Mouse (Mus musculus) cerebellum, adult 9-11 months (tissue): ENCODE results near the gene Amh.
"Not testable (repeated sequence)": the region's sequence is repeated elsewhere in the genome, so short reads cannot be mapped to it uniquely, and the experiment has no call there.

Experiments used
- DNase-seq: peaks from one replicate; pipeline ENCODE4 v3.0.0; 2022

The Amh gene

DNA sequence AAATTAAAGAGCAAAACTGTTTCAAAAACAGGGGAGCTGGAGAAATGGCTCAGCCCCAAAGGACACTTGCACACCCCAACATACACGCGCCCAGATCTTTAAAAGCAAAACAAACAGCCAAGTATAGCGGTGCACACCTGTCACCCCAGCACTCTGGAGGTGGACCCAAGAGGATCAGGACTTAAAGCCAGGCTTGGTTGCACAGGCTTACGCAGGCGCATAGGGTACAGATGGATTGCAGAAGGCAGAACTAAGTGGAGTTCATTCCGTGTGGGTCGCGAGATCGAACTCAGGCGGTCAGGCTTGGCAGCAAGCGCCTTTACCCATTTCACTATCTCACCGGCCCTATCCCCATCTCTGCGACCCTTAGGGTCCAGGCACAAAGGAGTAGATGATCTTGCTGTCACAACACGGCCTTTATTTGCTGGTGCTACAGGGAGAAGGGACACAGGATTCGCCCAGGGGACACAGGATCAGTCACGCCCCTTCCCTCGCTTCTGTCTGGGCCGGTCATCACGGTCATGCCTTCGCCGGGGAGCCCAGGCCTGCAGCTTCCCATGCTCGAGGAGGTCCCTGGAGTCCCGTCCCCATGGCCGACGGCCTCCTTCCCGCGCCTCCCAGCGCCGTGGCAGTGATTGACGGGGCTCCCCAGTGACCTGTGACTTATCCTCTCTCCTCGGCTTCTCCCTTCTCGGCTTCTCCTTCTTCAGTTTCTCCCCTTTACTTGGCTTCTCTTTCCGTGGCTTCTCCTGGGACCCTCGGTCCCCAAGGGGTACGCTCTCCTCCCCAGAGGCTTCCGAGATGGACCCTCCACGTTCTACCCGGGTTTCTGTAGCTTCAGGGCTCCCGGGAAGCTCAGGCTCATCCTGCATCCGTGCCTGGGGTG, 3.3 kb downstream of the Amh start:
- DNase-seq: peak; percentile 58

DNA sequence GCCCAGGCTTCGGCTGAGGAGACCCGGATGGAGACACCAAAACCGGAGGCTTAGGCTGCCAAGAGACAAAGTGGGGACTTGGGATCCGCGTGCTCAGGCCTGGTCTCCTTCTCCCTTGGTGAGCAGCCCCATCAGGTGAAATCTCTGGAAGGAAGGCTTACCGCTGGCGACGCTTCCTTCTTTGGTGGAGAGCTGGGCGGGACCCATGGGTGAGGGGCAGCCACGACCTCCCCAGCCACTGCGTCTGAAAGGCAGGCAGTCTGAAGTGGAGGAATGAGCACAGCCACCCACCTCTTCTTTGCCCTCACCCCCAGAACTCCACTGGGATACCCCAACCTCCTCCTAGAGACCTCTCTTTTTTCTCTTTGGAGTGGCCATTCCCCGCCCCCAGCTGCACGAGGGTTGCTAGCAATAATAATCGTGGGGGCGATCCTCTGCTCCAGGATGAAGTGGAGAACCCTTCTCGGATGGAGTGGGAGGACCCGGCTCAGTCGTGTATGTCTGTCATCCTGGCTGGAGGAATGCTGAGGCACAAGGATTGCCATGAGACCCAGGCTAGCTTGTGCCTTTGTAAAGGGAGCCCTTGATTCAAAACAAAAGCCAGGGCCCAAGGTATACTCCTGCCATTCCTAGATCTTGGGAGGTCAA, 4.1 kb downstream of the Amh start:
- DNase-seq: no peak

DNA sequence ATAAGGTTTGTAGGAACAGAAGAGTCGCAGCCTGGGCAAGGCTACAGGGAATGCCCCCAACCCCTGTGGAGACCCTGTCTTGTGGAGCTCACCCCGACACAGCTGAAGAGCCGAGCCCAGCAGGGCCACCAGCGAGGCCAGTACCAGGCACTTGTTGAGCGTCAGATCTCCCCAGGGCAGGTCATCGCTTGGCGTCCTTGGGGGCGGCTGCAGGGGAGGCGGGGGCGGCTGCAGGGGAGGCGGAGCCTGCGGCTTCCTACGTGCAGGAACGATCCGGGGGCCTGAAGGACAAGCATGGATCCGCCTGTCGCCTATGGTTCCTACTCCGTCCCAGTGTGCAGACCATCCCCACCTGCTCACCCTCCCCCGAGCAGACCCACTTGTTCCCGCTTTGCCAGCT, 5.0 kb downstream of the Amh start:
- peak; percentile 37 for DNase-seq

DNA sequence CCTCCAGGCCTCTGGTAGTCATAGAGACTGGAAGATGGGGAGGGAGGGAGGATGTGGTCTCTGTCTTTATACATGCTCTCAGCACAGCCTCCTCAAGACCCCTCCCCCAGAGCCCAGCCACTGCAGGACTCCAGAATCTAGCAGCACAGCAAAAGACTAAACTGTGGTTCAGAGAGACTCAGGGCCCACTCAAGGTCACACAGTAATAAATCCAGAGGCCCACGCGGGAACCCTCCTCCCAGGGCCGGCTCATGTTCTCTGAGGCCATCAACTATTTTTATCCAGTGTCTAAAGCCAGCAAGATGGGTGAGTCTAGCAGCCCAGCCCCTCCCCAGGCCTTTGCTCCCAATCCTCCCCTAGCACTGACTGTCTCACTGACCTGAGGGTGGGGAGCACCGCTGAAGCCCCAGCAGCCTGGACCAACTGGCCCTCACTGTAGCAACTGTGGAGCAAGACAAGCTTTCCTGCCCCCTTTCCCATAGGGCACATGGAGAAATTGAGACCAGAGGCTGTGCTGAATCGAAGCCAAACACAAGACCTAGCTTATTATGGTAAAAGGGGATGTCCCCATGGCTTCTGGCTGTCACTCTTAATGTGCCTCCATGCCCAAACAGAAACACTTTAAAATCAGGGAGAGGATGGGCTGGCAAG, 7.5 kb downstream of the Amh start:
- no peak for DNase-seq

DNA sequence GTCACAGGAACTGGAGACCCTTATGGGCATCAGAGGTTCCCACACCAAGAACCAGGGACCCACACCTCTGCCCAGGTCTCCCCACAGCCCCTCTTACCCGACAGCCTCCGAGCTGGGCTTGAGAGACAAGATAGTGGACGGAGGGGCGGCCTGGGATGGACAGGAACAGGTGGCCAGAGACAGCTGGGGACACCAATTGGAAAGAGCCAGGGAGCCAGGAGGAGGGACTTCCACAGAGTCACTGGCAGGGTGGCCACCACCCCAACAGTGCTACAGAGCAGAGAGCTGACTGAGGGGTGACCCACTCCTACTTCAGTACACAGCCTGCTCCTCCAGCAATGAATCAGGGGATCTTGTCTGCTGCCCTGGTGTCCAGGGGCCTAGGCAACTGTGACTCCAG, 8.3 kb downstream of the Amh start, which contains the start of gene Jsrp1:
Jsrp1 (minus strand) TSS at position 133 of the 400 bp plus-strand sequence.
- DNase-seq: no peak

DNA sequence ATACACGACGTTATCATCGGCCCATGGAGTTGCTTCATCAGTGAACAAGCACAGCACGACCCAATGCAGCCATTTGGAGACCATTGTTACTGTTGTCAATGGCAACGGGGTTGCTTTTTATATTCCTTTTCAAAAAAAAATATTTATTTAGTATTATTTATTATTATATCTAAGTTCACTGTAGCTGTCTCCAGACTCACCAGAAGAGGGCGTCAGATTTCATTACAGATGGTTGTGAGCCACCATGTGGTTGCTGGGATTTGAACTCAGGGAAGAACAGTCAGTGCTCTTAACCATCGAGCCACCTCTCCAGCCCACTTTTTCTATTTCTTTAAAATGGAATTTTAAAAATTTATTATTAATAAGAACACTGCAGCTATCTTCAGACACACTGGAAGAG, 9.8 kb downstream of the Amh start:
- DNase-seq: no peak

DNA sequence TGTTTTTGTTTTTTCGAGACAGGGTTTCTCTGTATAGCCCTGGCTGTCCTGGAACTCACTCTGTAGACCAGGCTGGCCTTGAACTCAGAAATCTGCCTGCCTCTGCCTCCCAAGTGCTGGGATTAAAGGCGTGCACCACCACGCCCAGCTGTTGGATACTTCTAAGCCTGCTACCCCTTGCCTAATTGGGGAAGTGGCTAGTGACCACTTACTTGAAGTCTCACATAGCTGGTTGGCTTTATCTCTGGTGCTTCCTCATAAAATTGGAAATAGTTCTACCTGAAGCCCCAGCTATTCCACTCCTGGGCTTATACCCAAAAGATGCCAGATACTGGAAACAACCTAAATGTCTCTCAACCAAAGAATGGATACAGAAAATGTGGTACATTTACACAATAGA, 11.3 kb downstream of the Amh start:
- DNase-seq: not testable (repeated sequence)

DNA sequence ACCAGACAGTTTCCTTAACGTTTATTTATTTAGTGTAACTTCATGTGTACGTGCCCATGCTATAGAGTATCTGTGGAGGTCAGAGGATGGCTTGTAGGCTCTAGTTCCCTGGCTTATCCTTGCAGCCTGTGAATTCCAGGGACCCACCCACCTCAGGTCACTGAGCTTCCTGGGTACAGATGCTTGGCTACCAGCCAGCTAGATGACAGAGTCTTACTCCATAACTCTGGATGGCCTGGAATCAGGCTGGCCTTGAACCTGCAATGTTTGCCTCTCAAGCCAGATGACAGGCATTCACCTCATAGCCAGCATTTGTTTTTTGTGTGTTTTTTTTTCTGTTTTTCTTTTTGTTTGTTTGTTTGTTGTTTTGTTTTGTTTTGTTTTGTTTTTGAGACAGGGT, 12.1 kb downstream of the Amh start:
- DNase-seq: no peak

DNA sequence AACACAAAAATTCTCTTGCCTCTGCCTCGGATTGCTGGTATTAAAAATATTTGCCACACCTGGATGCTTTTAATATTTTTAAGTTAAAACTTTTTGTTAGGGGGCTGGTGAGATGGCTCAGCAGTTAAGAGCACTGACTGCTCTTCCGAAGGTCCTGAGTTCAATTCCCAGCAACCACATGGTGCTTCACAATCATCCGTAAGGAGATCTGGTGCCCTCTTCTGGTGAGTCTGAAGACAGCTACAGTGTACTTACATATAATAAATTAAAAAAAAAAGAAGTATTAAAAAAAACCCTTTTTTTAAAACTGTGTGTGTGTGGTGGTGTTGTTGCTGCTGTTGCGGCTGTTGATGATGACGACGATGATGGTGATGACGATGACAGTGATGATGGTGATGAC, 12.9 kb downstream of the Amh start:
- DNase-seq: not testable (repeated sequence)

DNA sequence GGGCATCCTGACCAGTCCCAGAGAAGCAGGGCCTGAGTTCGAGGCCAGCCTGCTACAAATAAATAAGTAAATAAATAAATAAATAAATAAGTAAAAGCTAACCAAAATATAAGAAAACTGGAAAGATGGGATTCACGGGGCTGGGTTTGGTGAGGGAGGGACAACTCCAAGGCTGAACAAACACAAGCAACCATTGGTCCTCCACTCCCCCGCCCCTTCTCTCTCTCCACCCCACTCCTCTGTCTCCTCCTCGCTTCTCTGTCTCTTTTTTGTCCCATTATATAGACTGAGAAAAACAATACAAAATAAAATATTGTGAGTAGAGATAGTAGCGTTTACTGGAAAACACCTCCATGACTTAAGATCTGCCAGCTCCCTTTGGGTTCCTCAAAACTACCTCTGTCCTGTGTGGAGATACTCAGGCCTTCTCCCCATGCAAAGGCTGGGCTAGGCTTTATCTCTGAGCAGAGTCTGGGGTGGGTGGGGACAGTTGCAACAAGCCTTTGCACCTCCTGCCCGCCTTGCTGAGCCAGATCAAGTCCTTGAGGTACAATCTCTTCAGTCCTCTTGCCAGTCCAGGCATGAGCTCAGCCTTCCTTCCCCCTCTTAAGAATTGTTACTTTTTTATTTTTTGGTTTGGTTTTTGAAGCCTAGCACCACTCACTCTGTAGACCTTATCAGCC, 13.7 kb downstream of the Amh start:
- no peak for DNase-seq

DNA sequence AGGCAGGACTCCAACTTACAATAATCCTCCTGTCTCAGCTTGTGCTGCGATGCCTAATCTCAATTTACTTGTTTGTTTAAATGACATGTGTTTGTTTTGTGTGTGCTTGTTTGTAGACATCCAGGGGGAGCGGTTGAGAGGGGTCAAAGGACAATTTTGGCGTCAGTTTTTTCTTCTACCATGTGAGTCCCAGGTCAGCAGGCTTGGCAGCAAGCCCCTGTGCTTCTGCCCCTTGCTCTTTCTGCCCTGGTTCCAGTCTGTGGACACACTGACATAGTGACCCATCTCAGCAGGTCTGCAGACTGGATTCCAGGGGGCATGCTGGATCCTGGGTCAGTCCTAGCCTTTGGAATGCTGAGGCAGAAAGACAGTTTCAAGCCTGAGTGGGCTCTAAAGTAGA, 14.4 kb downstream of the Amh start:
- DNase-seq: no peak

DNA sequence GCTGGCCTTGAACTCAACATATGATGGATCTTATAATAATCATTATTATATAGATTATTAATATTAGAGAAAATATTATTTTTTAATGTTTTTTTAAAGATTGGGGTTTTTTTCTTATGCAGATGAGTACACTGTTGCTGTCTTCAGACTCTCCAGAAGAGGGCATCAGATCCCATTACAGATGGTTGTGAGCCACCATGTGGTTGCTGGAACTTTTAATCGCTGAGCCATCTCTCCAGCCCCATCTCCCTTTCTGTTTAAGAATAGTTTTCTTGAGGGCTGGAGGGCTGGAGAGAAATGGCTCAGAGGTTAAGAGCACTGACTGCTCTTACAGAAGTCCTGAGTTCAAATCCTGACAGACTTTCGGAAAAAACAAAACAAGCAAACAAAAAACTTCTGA, 16.9 kb downstream of the Amh start:
- DNase-seq: no peak

DNA sequence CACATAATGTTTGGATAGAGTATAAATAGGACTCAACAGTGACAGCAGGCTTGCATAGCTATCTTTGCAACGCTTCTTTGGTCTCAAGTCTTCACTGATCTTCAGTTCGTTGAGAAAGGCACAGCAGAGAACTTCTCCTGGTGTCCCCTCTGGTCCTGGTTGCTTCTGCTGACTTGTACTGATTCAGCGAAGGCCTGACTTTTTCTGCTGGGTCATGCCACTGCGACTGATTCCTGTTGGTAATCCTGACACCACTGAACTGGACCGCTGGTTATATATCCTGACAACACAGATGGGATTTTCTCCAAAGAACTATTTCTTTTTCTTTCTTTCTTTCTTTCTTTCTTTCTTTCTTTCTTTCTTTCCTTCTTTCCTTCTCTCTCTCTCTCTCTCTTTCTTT, 17.5 kb downstream of the Amh start:
- no peak for DNase-seq

DNA sequence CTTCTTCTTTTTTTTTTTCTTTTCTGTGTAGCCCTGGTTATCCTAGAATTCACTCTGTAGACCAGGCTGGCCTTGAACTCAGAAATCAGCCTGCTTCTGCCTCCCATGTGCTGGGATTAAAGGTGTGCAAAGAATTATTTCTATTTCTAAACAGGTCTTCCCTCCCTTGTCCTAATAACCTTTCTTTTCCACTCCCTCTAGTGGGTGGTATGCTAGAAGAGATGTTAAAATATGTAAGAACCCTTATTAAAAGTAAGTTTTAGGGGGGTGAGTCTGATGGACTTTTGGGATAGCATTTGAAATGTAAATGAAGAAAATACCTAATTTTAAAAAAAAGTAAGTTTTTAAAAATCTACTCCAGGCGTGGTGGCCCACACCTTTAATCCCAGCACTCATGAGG, 18.3 kb downstream of the Amh start:
- DNase-seq: no peak

DNA sequence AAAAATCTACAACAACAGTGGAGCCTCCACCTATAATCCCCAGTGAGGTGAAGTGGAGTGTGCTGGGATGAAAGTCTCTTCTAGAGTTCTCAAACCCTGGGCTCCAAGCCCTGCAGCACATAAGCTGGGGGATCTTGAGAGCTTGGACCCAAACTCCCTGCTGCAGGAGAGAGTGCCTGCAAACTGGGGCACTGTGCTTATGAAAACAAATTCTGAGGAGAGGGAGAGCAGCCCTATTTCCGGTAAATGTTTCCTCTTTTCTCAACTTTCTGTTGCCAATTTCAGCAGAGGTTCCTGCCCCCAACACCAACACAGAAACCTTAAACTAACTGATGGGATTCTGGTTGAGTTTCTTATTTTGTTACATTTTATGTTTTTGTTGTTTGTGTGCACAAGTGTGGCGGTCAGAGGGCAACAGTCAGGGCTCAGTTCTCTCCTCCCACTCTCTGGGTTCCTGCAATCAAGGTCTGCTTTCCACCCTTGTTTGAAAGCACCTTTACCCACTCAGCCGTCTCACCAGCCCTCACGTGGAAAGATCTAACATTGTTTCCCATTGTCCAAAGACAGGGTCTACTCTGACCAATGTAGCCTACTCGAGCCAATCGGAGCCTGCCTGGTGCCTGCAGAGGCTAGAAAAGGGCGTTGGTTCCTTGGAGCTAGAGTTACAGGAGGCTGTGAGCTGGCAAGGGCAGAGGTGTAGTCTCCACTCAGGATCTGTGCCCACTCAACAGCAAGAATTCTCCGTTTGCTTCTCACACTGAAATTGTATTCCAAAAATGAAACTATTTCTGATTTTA, 19.0 kb downstream of the Amh start:
- no peak for DNase-seq

DNA sequence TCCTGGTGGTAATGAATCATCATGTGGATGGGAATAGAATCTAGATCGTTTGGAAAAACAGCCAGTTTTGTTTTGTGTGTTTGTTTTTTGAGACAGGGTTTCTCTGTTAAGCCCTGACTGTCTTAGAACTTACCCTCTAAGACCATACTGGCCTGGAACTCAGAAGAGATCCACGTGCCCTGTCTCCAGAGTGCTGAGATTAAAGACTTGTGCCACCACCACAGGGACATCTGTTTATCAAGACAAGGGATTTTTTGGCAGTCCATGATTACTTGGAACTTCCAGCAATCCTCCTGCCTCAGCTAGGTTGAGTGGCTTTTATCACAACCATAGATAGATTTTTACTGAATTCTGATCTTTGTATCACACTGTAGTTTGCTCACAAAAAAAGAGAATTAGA, 19.8 kb downstream of the Amh start:
- no peak for DNase-seq

DNA sequence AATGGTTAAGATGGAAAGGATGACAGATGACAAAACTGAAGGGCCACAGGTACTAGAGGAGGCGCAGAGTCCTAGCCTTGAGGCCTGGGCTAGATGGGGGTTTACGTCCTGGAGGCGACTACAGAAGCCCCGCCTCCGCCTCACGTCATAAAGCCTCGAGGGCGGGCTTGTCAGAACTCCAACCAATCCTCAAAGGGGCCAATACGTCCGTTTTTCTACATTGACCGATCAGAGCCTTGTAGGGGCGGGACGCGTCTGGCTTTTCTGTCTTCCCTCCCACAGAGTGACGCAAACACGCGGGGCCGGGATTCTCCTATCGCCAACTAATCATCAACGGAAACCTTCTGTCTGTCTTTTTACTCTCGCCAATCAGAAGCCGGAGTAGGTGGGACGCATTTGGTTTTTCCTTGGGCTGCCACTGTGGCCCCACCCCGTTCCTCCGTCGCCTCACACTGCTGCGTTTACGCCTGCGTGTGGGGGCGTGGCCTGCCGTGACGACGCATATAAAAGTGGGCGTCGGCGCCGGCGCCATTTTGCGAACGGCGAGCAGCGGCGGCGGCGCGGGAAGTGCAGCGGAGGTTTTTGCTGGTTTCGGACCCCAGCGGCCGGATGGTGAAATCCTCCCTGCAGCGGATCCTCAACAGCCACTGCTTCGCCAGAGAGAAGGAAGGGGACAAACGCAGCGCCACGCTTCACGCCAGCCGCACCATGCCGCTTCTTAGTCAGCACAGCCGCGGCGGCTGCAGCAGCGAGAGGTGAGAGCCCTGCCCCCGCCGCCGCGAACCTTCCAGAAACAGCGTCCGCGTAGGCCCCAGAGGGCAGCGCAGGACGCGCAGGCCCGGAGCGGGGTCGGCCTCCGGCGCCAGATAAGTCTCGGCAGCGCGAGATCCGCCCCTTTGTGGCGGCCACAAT, 21.4 kb downstream of the Amh start, which contains the start of gene Oaz1:
Oaz1 (plus strand) TSS at position 506 of the 912 bp plus-strand sequence.
- peak; percentile 100 for DNase-seq

DNA sequence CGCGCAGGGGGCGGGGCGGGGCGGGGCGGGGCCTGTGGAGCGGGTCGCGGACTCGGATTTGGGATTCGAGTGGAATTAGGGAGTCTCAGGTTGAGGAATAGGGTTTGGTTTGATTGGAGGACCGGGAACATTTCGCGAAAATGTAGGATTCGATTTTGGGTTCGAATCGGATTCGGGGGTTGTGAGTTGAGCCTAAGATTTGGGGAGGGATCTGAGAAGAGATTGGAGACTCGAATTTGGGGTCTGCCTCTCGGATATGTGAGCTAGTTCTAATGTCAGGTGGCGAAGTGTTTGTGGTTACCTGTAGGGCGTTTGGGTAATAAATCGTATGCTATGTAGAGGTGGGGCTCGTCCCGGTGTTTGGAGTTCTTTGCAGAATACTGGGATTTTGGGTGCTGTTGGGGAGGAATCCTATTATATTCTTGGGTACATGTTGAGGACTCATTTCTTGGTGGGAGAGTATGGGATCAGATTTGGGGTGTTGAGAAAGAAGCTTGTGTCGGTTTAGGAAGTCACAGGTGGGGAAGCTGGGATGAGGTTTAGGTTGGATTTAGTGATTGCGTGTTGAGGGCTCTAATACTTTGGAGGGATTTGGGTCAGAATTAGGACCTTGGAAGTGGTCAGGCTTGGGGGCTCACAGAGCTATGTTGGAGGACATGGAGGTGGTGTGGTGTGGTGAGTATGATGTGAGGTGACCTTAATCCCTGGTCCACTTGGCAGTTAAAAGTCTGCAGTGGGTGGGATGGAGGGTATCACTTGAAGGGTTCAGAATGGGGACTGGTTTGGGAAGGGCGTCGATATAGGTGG, 22.2 kb downstream of the Amh start:
- no peak for DNase-seq

DNA sequence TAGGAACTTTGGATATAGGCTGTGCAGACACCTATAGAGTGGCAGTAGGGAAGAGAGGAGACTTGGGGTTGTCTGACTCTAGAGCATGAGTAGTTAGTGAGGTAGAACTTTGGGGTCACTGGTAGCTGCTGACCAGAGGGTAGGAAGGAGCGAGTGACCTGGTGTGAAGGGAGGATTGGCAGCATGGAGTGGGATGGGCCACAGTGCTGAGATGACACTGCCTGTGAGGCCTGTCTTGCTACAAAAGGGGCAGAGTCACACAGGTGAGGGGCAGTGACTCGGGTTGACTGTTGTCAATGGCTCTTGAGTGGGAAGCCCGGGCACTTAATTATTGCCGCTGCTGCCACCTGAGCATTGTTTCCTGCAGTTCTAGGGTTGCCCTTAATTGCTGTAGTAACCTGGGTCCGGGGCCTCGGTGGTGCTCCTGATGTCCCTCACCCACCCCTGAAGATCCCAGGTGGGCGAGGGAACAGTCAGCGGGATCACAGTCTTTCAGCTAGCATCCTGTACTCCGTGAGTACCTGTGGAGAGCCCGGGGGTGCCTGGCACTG, 22.9 kb downstream of the Amh start:
- no peak for DNase-seq

DNA sequence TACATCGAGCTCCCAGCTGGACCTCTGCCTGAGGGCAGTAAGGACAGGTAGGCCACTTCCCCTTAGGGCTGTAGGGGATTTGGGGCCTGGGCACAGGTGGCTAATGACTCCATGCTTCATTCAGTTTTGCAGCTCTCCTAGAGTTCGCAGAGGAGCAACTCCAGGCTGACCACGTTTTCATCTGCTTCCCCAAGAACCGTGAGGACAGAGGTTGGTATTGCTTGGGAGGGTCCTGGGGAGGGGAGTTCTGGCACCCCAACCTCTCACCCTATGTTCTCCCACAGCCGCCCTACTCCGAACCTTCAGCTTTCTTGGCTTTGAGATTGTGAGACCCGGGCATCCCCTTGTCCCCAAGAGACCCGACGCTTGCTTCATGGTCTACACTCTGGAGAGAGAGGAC, 23.5 kb downstream of the Amh start:
- not testable (repeated sequence) for DNase-seq
